Mouse (Mus musculus): ENCODE measurements around the gene Rdh16.

DNA sequence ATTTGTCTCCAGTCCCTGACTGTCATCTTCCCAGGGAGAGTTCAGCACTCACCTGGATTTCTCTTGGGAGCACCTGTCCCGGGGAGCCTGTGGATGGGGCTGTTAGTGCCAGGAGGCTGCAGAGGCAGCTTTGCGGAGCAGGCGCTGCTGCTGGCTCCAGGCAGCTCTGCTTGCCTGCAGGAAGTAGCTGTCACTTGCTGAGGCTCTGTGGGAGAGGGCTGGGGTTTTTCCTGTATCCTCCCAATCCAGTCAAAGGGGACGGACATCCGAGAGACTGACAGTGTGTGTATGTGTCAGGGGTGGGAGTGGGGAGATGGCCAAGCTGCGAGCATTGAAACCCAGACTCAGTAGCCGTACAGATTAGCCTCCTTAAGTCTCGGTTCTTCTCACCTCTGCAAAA is 49.4 kb upstream of the Rdh16 start, which contains the start of gene Gpr182:
- no peak for TF ChIP-seq POLR2A (IDR thresholded peaks at IDR 0.05; ENCODE audit: low read depth, low read length)
- no peak for TF ChIP-seq CTCF (IDR thresholded peaks at IDR 0.05; ENCODE audit: borderline replicate concordance, insufficient read depth, low read length)
